In genomic region chr3:96198181-96198580, GRCm38 (mm10) we compare ENCODE assay signal across 8 mouse cellular contexts. TPM values are rescaled to one million over a fixed set of nuclear protein-coding genes. Genes with fewer than 3 reads are reported as not detected.
A peak's percentile ranks its signal among the peaks of the same experiment; 100 is the strongest.
DNase-seq lines count a peak whose midpoint lies in the region; ATAC-seq and TF ChIP-seq lines count a peak whose summit lies in the region.

No protein-coding gene starts in this region.

- peak overlapping the region; percentile 63 for H3K4me3 ChIP-seq in embryonic facial prominence, embryonic 12.5 days
- peak overlapping the region; percentile 59 for H3K4me3 ChIP-seq in intestine, postnatal 0 days (ENCODE audit: low read depth, low read length)
- H3K4me3 ChIP-seq in midbrain, embryonic 12.5 days, result peak overlapping the region; percentile 65; the same call in 1 of the 2 replicates

- 0 out of 2 replicates have a peak overlapping the region, but pooled peaks have one; percentile 7 for H3K9ac ChIP-seq in embryonic facial prominence, embryonic 12.5 days
- no peak overlapping the region for H3K9ac ChIP-seq in intestine, postnatal 0 days (ENCODE audit: low read depth, low read length)
- no peak overlapping the region for H3K9ac ChIP-seq in midbrain, embryonic 12.5 days (replicated peaks)

- 6% methylated on average over 6 of the region's 6 CpGs for WGBS in embryonic facial prominence, embryonic 12.5 days
- under 1% methylated on average over 6 of the region's 6 CpGs for WGBS in intestine, postnatal 0 days
- WGBS in midbrain, embryonic 12.5 days, result 3% methylated on average over 6 of the region's 6 CpGs

- TF ChIP-seq CTCF in intestine, postnatal 0 days (IDR thresholded peaks at IDR 0.05; ENCODE audit: low read depth), result no peak

- H3K36me3 ChIP-seq in embryonic facial prominence, embryonic 12.5 days, result no peaks in the 10 kb centered on the region
- no peaks in the 10 kb centered on the region for H3K36me3 ChIP-seq in intestine, postnatal 0 days (ENCODE audit: control insufficient read depth, insufficient read depth)
- H3K36me3 ChIP-seq in midbrain, embryonic 12.5 days, result peaks cover 4% of the 10 kb centered on the region; the same call in 1 of the 2 replicates

- no peaks in the 10 kb centered on the region for H3K27me3 ChIP-seq in embryonic facial prominence, embryonic 12.5 days
- no peaks in the 10 kb centered on the region for H3K27me3 ChIP-seq in intestine, postnatal 0 days (replicated peaks; ENCODE audit: control insufficient read depth, insufficient read depth, low read length)
- peaks cover 19% of the 10 kb centered on the region; the same call in 1 of the 2 replicates for H3K27me3 ChIP-seq in midbrain, embryonic 12.5 days

- peak overlapping the region; percentile 89 for H3K4me2 ChIP-seq in embryonic facial prominence, embryonic 12.5 days (replicated peaks)
- peak overlapping the region; percentile 91 for H3K4me2 ChIP-seq in intestine, postnatal 0 days (replicated peaks; ENCODE audit: low read depth)
- peak overlapping the region; percentile 96 for H3K4me2 ChIP-seq in midbrain, embryonic 12.5 days (replicated peaks)

- no peaks in the 10 kb centered on the region for H3K9me3 ChIP-seq in embryonic facial prominence, embryonic 12.5 days
- H3K9me3 ChIP-seq in intestine, postnatal 0 days (ENCODE audit: control insufficient read depth), result no peaks in the 10 kb centered on the region
- no peaks in the 10 kb centered on the region for H3K9me3 ChIP-seq in midbrain, embryonic 12.5 days

- ATAC-seq in embryonic facial prominence, embryonic 12.5 days (ENCODE audit: insufficient number of reproducible peaks, insufficient read depth, low FRiP score, low TSS enrichment), result 0 out of 2 replicates have a peak, but pooled peaks have one; percentile 35
- peak; percentile 14; the same call in 1 of the 2 replicates for ATAC-seq in intestine, postnatal 0 days
- ATAC-seq in midbrain, embryonic 12.5 days (ENCODE audit: low FRiP score, low read depth), result no peak

- H3K27ac ChIP-seq in embryonic facial prominence, embryonic 12.5 days, result 0 out of 2 replicates have a peak overlapping the region, but pooled peaks have one; percentile 46
- no peak overlapping the region for H3K27ac ChIP-seq in intestine, postnatal 0 days (ENCODE audit: low read depth, low read length)
- H3K27ac ChIP-seq in midbrain, embryonic 12.5 days (replicated peaks), result no peak overlapping the region

- peaks cover 14% of the 10 kb centered on the region; the same call in 1 of the 2 replicates for H3K4me1 ChIP-seq in embryonic facial prominence, embryonic 12.5 days
- no peaks in the 10 kb centered on the region; the same call in 1 of the 2 replicates for H3K4me1 ChIP-seq in intestine, postnatal 0 days (replicated peaks; ENCODE audit: control insufficient read depth, insufficient read depth, low read length)
- H3K4me1 ChIP-seq in midbrain, embryonic 12.5 days, result peaks cover 14% of the 10 kb centered on the region

- DNase-seq in 3T3-L1 (ENCODE audit: low read depth, low spot score), result peak; percentile 50
- peak; percentile 49 to 59 for DNase-seq in B cell, adult 2 months
- DNase-seq in left cerebral cortex, adult 8-10 months (ENCODE audit: low spot score in 2 of 2), result no peak
- DNase-seq in gastrocnemius, adult 18-20 months (ENCODE audit: low spot score), result no peak
- DNase-seq in urinary bladder, postnatal 10 days (ENCODE audit: low spot score), result no peak

RNA-seq across cellular contexts. Expression of gene Sv2a, which starts 17.2 kb away (rescaled TPM):
- 8.6 and 9.2 TPM in 2 replicates for polyA plus RNA-seq in embryonic facial prominence, embryonic 12.5 days (2016; fragmentation: Nextera tagmentation; extraction: Ambion mirVana)
- 2.3 and 3.5 TPM in 2 replicates for polyA plus RNA-seq in intestine, postnatal 0 days (2015; fragmentation: Nextera tagmentation; extraction: Ambion mirVana)
- polyA plus RNA-seq in midbrain, embryonic 12.5 days (2016; fragmentation: Nextera tagmentation; extraction: Ambion mirVana), result 30.0 and 34.8 TPM in 2 replicates
- 100 to 1,000 TPM; 434 to 460 (median 443) TPM for total RNA-seq in left cerebral cortex, adult 8-10 months (2022)
- total RNA-seq in gastrocnemius, adult 18-20 months (2021), result under 1 TPM; 0.17 to 0.21 TPM

RNA-seq across cellular contexts. Expression of gene Bola1, which starts 21.3 kb away (rescaled TPM):
- polyA plus RNA-seq in embryonic facial prominence, embryonic 12.5 days (2016; fragmentation: Nextera tagmentation; extraction: Ambion mirVana), result 52.6 and 53.3 TPM in 2 replicates
- 56.4 and 60.7 TPM in 2 replicates for polyA plus RNA-seq in intestine, postnatal 0 days (2015; fragmentation: Nextera tagmentation; extraction: Ambion mirVana)
- polyA plus RNA-seq in midbrain, embryonic 12.5 days (2016; fragmentation: Nextera tagmentation; extraction: Ambion mirVana), result 66.9 and 71.6 TPM in 2 replicates
- 10 to 100 TPM; 14.9 to 20.7 (median 18.3) TPM for total RNA-seq in left cerebral cortex, adult 8-10 months (2022)
- 10 to 100 TPM; 27.8 to 31.6 TPM for total RNA-seq in gastrocnemius, adult 18-20 months (2021)

RNA-seq across cellular contexts. Expression of gene Hist2h2ab, which starts 21.5 kb away (rescaled TPM):
- 1.5 and 1.6 TPM in 2 replicates for polyA plus RNA-seq in embryonic facial prominence, embryonic 12.5 days (2016; fragmentation: Nextera tagmentation; extraction: Ambion mirVana)
- polyA plus RNA-seq in intestine, postnatal 0 days (2015; fragmentation: Nextera tagmentation; extraction: Ambion mirVana), result 0.42 TPM in 1 of 2 replicates, not detected in the other
- 0.96 and 1.2 TPM in 2 replicates for polyA plus RNA-seq in midbrain, embryonic 12.5 days (2016; fragmentation: Nextera tagmentation; extraction: Ambion mirVana)
- 10 to 100 TPM; 11.1 to 15.2 (median 14.1) TPM for total RNA-seq in left cerebral cortex, adult 8-10 months (2022)
- 1 to 10 TPM in 1 of 2 experiments, under 1 TPM in 1; 0.62 to 1.8 TPM for total RNA-seq in gastrocnemius, adult 18-20 months (2021)

RNA-seq across cellular contexts. Expression of gene Hist2h2ac, which starts 22.5 kb away (rescaled TPM):
- polyA plus RNA-seq in embryonic facial prominence, embryonic 12.5 days (2016; fragmentation: Nextera tagmentation; extraction: Ambion mirVana), result 12.2 and 12.5 TPM in 2 replicates
- 2.3 and 3.4 TPM in 2 replicates for polyA plus RNA-seq in intestine, postnatal 0 days (2015; fragmentation: Nextera tagmentation; extraction: Ambion mirVana)
- 9.0 and 11.6 TPM in 2 replicates for polyA plus RNA-seq in midbrain, embryonic 12.5 days (2016; fragmentation: Nextera tagmentation; extraction: Ambion mirVana)
- total RNA-seq in left cerebral cortex, adult 8-10 months (2022), result 10 to 100 TPM; 26.7 to 37.7 (median 31.8) TPM
- total RNA-seq in gastrocnemius, adult 18-20 months (2021), result 10 to 100 TPM in 1 of 2 experiments, 1 to 10 TPM in 1; 6.7 to 12.5 TPM

RNA-seq across cellular contexts. Expression of gene Hist2h2be, which starts 22.7 kb away (rescaled TPM):
- polyA plus RNA-seq in embryonic facial prominence, embryonic 12.5 days (2016; fragmentation: Nextera tagmentation; extraction: Ambion mirVana), result 10.6 and 11.7 TPM in 2 replicates
- polyA plus RNA-seq in intestine, postnatal 0 days (2015; fragmentation: Nextera tagmentation; extraction: Ambion mirVana), result 1.5 and 2.2 TPM in 2 replicates
- polyA plus RNA-seq in midbrain, embryonic 12.5 days (2016; fragmentation: Nextera tagmentation; extraction: Ambion mirVana), result 10.9 and 11.4 TPM in 2 replicates
- 1 to 10 TPM; 4.9 to 7.1 (median 5.4) TPM for total RNA-seq in left cerebral cortex, adult 8-10 months (2022)
- 1 to 10 TPM; 4.2 to 6.2 TPM for total RNA-seq in gastrocnemius, adult 18-20 months (2021)

Comparison
In these comparisons a context has a peak if more than half of its experiments do, and no peak if none do; other contexts are left out.
1. DNase-seq: peak in 3T3-L1 (single experiment) and B cell, adult 2 months (2 of 2); none in left cerebral cortex, adult 8-10 months (0 of 2), gastrocnemius, adult 18-20 months (single experiment) and urinary bladder, postnatal 10 days (single experiment).
2. Peak in every context shown above with its lines, with median percentiles within 50 percentile points of each other: H3K4me2 ChIP-seq and H3K4me3 ChIP-seq.